Mouse (Mus musculus) neural tube, embryonic 15.5 days (tissue): ENCODE measurements around the gene Paqr7. TPM values are rescaled to one million over a fixed set of nuclear protein-coding genes. Genes with fewer than 3 reads are reported as not detected.
A peak's percentile ranks its signal among the peaks of the same experiment; 100 is the strongest.

Experiments
- ATAC-seq: fragments of 200-750 bp; cut with Nextera tagmentation; 2 replicates; pipeline ENCODE4 v1.8.0; 2017; ENCODE audit warnings: mild to moderate bottlenecking, moderate TSS enrichment, moderate library complexity; ENCODE audit not compliant: low FRiP score
- H3K27ac ChIP-seq: fragments of 300-500 bp; sonication (generic); replicated peaks from 2 replicates; pipeline ENCODE4 v1.5.1; 2015; ENCODE audit warnings: mild to moderate bottlenecking, inconsistent platforms
- H3K27me3 ChIP-seq: fragments of 300-500 bp; sonication (generic); replicated peaks from 2 replicates; pipeline ENCODE4 v1.6.1; 2015; ENCODE audit warnings: inconsistent platforms
- H3K36me3 ChIP-seq: fragments of 300-500 bp; sonication (generic); 2 replicates; pipeline ENCODE4 v1.6.1; 2015; ENCODE audit warnings: inconsistent platforms
- H3K4me1 ChIP-seq: fragments of 300-500 bp; sonication (generic); 2 replicates; pipeline ENCODE4 v1.6.1; 2015; ENCODE audit warnings: inconsistent platforms
- H3K4me2 ChIP-seq: fragments of 300-500 bp; sonication (generic); 2 replicates; pipeline ENCODE4 v1.6.1; 2015; ENCODE audit warnings: inconsistent platforms, mild to moderate bottlenecking, moderate library complexity
- H3K4me3 ChIP-seq: fragments of 300-500 bp; sonication (generic); replicated peaks from 2 replicates; pipeline ENCODE4 v1.5.1; 2015; ENCODE audit warnings: mild to moderate bottlenecking, inconsistent platforms
- H3K9ac ChIP-seq: fragments of 300-500 bp; sonication (generic); replicated peaks from 2 replicates; pipeline ENCODE4 v1.6.1; 2015; ENCODE audit warnings: mild to moderate bottlenecking, inconsistent platforms
- H3K9me3 ChIP-seq: fragments of 300-500 bp; sonication (generic); replicated peaks from 2 replicates; pipeline ENCODE4 v1.6.1; 2016; ENCODE audit warnings: inconsistent platforms
- WGBS: fragments of 180-500 bp; shearing (Covaris S2); methylation state at CpG from one replicate; pipeline ENCODE4 v1.1.7; 2015; ENCODE audit warnings: mixed read lengths; 5-methylcytosine and 5-hydroxymethylcytosine counted together
- polyA plus RNA-seq: library from polyadenylated mRNA; unstranded; fragments of >200 nt; fragmentation: Nextera tagmentation; extraction: Ambion mirVana; gene quantifications from 2 replicates; pipeline ENCODE4 v1.2.1, GENCODE M21; 2015

The Paqr7 gene
- polyA plus RNA-seq, 1 experiment from 2014 or later = 35.2 TPM

GRCm38 (mm10) chr4:134523447-134523846, 26.9 kb downstream of the Paqr7 start:
- 95% methylated on average over 4 of the region's 4 CpGs for WGBS
- H3K27me3 ChIP-seq = no peaks in the 10 kb centered on the region
- no peak overlapping the region for H3K4me2 ChIP-seq

DNA sequence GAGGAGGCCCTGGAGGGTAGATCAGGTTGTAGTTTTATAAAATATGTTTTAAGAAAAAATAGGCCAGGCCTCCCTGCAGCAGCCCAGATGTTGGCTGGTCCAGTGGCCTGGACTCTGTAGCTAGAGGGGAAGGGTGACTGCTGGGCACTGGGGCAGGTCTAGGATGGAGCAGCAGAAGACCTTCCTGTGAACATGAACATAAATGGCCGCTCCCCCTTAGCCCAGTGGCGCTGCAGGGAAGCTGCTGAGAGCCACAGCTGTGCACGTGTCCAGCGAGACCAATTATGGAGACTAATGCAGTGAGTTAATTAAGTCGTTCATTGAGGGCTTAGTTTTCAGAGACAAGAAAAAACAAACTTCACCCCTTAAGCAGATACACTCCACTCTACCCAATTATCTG, 29.3 kb downstream of the Paqr7 start:
- Histone ChIP-seq H3K27ac (no peak overlapping the region), H3K4me2 (no peak overlapping the region), H3K9ac (no peak overlapping the region), H3K36me3 (peaks cover 62% of the 10 kb centered on the region), H3K9me3 (no peaks in the 10 kb centered on the region), H3K4me1 (peaks cover 5% of the 10 kb centered on the region; the same call in 1 of the 2 replicates), H3K27me3 (no peaks in the 10 kb centered on the region), H3K4me3 (no peak overlapping the region)
- 58% methylated on average over 5 of the region's 5 CpGs for WGBS
- no peak for ATAC-seq

More at GRCm38 (mm10) chr4:134523447-134523846, 26.9 kb downstream of the Paqr7 start:
- H3K9me3 ChIP-seq = no peaks in the 10 kb centered on the region
- H3K9ac ChIP-seq = no peak overlapping the region
- H3K4me1 ChIP-seq = peaks cover 5% of the 10 kb centered on the region; the same call in 1 of the 2 replicates
- ATAC-seq = no peak
- no peak overlapping the region for H3K27ac ChIP-seq
- H3K4me3 ChIP-seq = no peak overlapping the region
- peaks cover 39% of the 10 kb centered on the region for H3K36me3 ChIP-seq

- no peaks in the 10 kb centered on the region for H3K9me3 ChIP-seq
- peaks cover 5% of the 10 kb centered on the region; the same call in 1 of the 2 replicates for H3K4me1 ChIP-seq
- 77% methylated on average over 5 of the region's 5 CpGs for WGBS
- H3K9ac ChIP-seq = no peak overlapping the region
- H3K4me2 ChIP-seq = no peak overlapping the region
- H3K27ac ChIP-seq = no peak overlapping the region
- H3K4me3 ChIP-seq = no peak overlapping the region
- H3K36me3 ChIP-seq = peaks cover 65% of the 10 kb centered on the region
- H3K27me3 ChIP-seq = no peaks in the 10 kb centered on the region
- no peak for ATAC-seq
These were observed 29.7 kb downstream of the Paqr7 start for GRCm38 (mm10) chr4:134526220-134526619.

GRCm38 (mm10) chr4:134532928-134533327, 36.4 kb downstream of the Paqr7 start:
- WGBS = 85% methylated on average over 4 of the region's 4 CpGs

GRCm38 (mm10) chr4:134533421-134533820, 36.9 kb downstream of the Paqr7 start:
- Histone ChIP-seq H3K4me3 (peak overlapping the region; percentile 99), H3K9ac (peak overlapping the region; percentile 80; the same call in 1 of the 2 replicates), H3K36me3 (peaks cover 36% of the 10 kb centered on the region), H3K27me3 (no peaks in the 10 kb centered on the region), H3K4me1 (peaks cover 32% of the 10 kb centered on the region), H3K27ac (no peak overlapping the region), H3K9me3 (no peaks in the 10 kb centered on the region), H3K4me2 (peak overlapping the region; percentile 95)
- WGBS = 90% methylated on average over 4 of the region's 4 CpGs
- ATAC-seq = no peak

More at GRCm38 (mm10) chr4:134532928-134533327, 36.4 kb downstream of the Paqr7 start:
- H3K9me3 ChIP-seq = no peaks in the 10 kb centered on the region
- H3K27me3 ChIP-seq = no peaks in the 10 kb centered on the region
- H3K4me1 ChIP-seq = peaks cover 32% of the 10 kb centered on the region
- no peak for ATAC-seq
- no peak overlapping the region for H3K9ac ChIP-seq
- no peak overlapping the region for H3K27ac ChIP-seq
- peaks cover 37% of the 10 kb centered on the region for H3K36me3 ChIP-seq
- H3K4me2 ChIP-seq = no peak overlapping the region
- H3K4me3 ChIP-seq = no peak overlapping the region

- Histone ChIP-seq H3K27ac (peak overlapping the region; percentile 80), H3K27me3 (no peaks in the 10 kb centered on the region), H3K4me1 (peaks cover 32% of the 10 kb centered on the region), H3K9ac (peak overlapping the region; percentile 80), H3K4me3 (peak overlapping the region; percentile 99), H3K36me3 (peaks cover 36% of the 10 kb centered on the region), H3K9me3 (no peaks in the 10 kb centered on the region), H3K4me2 (peak overlapping the region; percentile 95)
- under 1% methylated on average over 57 of the region's 57 CpGs for WGBS
- ATAC-seq = 0 out of 2 replicates have a peak, but pooled peaks have one; percentile 17
These were observed 37.8 kb downstream of the Paqr7 start for GRCm38 (mm10) chr4:134534124-134534886.

DNA sequence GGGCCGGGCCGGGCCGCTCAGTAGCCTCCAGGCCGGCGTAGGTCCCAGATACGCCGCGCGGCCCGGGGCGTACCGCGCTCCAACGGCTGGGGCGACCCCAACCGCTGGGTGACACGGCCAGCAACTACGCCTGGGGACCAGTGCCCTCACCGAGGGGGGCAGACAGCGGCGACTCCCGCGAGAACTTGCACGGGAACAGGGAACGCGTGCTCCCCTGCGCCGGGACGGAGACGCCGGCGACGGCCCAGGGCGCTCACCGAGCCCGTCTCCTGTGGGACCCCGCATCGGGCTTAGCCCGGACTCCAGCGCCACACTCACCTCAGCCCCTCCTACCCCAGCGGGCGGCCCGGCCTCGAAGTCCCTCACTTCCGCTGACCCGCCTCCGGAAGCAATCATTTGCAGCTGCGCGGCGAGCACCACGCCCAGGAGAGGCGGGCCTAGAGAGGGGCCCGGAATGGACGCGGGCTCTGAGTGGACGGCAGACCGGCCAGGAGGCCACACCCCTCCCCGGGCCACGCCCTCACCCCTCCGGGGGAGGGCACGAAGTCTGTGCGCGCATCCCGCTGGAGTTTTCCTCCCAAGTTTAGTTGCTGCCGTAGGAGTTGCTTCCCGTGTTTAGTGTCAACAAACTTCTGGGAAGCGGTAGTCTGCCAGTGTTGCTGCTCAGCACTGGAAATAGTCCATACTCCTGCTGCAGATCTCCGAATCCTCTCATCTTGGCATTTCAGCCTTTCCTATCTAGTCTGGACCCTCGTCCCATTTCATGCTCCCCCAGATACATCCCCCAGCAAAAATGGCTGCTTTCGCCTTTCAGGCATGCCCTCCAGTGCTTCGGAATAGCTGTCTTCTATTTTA, 38.7 kb downstream of the Paqr7 start, which contains the start of gene Mtfr1l:
Gene Mtfr1l, minus strand, starts transcription at position 456 of the 855 bp plus-strand sequence.
- no peaks in the 10 kb centered on the region for H3K9me3 ChIP-seq
- peak within 1 kb of the TSS; percentile 95 for H3K4me2 ChIP-seq
- H3K36me3 ChIP-seq = peaks cover 36% of the 10 kb centered on the region
- H3K27me3 ChIP-seq = no peaks in the 10 kb centered on the region
- WGBS = under 1% methylated on average over 69 of the region's 71 CpGs
- ATAC-seq = peak; percentile 97
- H3K4me3 ChIP-seq = peak within 1 kb of the TSS; percentile 99
- H3K27ac ChIP-seq = peak within 1 kb of the TSS; percentile 80
- H3K4me1 ChIP-seq = peaks cover 32% of the 10 kb centered on the region
- peak within 1 kb of the TSS; percentile 80 for H3K9ac ChIP-seq

- Histone ChIP-seq H3K9ac (peak overlapping the region; percentile 80), H3K27ac (peak overlapping the region; percentile 80), H3K27me3 (no peaks in the 10 kb centered on the region), H3K4me3 (peak overlapping the region; percentile 99), H3K4me1 (peaks cover 32% of the 10 kb centered on the region), H3K36me3 (peaks cover 34% of the 10 kb centered on the region), H3K9me3 (no peaks in the 10 kb centered on the region), H3K4me2 (peak overlapping the region; percentile 95)
- 4% methylated on average over 8 of the region's 8 CpGs for WGBS
- peak; percentile 36; the same call in 1 of the 2 replicates for ATAC-seq
These were observed 39.3 kb downstream of the Paqr7 start for GRCm38 (mm10) chr4:134535787-134536151.

DNA sequence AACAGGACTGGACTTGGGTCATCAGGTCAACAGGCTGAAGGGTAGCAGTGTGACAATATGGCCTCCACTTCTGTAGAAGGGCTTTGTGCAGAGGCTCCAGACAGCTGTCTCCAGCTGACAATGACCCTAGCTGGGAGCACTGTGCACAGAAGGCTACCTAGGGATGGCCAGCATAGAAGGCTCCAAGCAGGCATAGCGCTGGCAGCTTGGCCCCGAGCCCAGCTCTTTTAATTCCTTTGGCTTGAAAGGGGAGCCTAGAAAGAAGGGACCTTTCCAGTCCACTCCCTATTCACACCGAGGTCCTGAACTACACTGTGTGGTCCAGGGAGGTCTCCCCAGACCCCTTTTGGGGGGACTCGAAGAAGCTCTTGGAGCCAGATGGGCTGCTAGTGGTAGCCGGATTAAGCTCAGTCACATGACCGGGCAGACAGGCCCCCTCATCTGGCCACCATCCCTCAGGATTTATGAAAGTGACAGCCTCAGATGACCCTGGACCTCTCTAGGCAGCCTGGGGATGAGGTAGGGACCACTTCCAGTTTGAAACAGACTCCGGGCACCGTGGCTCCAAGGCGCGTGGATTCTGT, 42.6 kb downstream of the Paqr7 start:
- H3K9me3 ChIP-seq = no peaks in the 10 kb centered on the region
- no peak overlapping the region for H3K4me3 ChIP-seq
- no peaks in the 10 kb centered on the region for H3K27me3 ChIP-seq
- H3K27ac ChIP-seq = no peak overlapping the region
- H3K4me2 ChIP-seq = no peak overlapping the region
- 82% methylated on average over 10 of the region's 10 CpGs for WGBS
- no peak for ATAC-seq
- H3K4me1 ChIP-seq = peaks cover 12% of the 10 kb centered on the region
- H3K36me3 ChIP-seq = peaks cover 49% of the 10 kb centered on the region
- no peak overlapping the region for H3K9ac ChIP-seq

DNA sequence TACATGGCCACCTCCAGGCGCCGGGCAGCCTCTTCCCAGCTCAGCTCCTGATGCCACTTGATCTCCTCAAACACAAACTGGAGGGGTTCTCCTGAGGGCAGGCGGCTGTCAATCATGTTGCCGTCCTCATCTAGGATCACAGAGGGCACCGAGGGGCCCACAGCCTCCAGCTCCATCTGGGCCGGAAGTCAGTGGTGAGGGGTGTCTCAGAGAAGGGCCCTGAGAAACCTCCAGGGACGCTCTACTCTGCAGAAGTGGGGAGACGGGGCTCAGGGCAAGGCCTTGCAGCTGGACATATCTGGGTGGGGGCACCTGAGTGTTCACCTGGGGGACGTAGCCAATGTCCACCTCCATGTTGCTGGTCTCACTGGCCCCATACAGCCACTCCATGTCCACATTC, 46.2 kb downstream of the Paqr7 start:
- no peaks in the 10 kb centered on the region for H3K27me3 ChIP-seq
- H3K27ac ChIP-seq = no peak overlapping the region
- no peak overlapping the region for H3K4me2 ChIP-seq
- H3K4me1 ChIP-seq = peaks cover 11% of the 10 kb centered on the region
- H3K9me3 ChIP-seq = no peaks in the 10 kb centered on the region
- no peak overlapping the region for H3K4me3 ChIP-seq
- peaks cover 66% of the 10 kb centered on the region for H3K36me3 ChIP-seq
- no peak overlapping the region for H3K9ac ChIP-seq
- 95% methylated on average over 9 of the region's 9 CpGs for WGBS
- ATAC-seq = no peak

DNA sequence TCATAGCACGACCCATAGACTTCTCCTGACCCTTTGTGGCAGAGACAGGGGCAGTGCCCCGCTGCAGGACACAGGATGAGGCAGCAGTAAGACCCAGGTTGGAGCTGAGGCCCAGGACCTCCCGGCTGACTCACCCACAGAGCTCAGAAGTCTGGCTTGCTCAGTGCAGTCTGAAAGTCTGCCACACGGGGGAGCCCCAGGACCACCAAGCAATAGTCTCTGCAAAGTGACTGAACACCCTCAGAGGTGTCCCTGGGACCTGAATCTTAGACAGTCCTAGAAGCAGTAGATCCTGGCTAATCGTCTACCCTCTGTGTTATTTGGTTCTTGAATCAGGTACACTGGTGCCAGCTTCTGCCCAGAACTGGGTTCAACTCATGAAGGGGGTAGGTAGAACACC, 46.8 kb downstream of the Paqr7 start:
- 6% methylated on average over 5 of the region's 5 CpGs for whole genome bisulfite sequencing
- Histone ChIP-seq H3K4me3 (no peak overlapping the region), H3K27ac (no peak overlapping the region), H3K4me2 (no peak overlapping the region), H3K9me3 (no peaks in the 10 kb centered on the region), H3K4me1 (peaks cover 16% of the 10 kb centered on the region), H3K9ac (no peak overlapping the region), H3K27me3 (no peaks in the 10 kb centered on the region), H3K36me3 (peaks cover 64% of the 10 kb centered on the region)
- ATAC-seq = peak; percentile 57
